Mouse (Mus musculus) heart, postnatal 0 days (tissue): ENCODE measurements around the gene Cbr3. TPM values are rescaled to one million over a fixed set of nuclear protein-coding genes. Genes with fewer than 3 reads are reported as not detected.

Source experiments
- ATAC-seq: fragments of 200-750 bp; cut with Nextera tagmentation; 2 replicates; pipeline ENCODE4 v1.8.0; 2017; ENCODE audit warnings: low read depth, moderate number of reproducible peaks, moderate library complexity; ENCODE audit not compliant: insufficient read depth
- DNase-seq: peaks from one replicate; pipeline ENCODE4 v3.0.0-alpha.2; 2016; ENCODE audit warnings: low spot score
- H3K27ac ChIP-seq: fragments of 300-500 bp; sonication (generic); 2 replicates; pipeline ENCODE4 v1.5.1; 2014; ENCODE audit warnings: low read depth, mild to moderate bottlenecking
- H3K27me3 ChIP-seq: fragments of 300-500 bp; sonication (generic); 2 replicates; pipeline ENCODE4 v1.6.1; 2014; ENCODE audit warnings: low read length, mixed read lengths; ENCODE audit not compliant: control insufficient read depth, insufficient read depth
- H3K36me3 ChIP-seq: fragments of 300-500 bp; sonication (generic); replicated peaks from 2 replicates; pipeline ENCODE4 v1.6.1; 2014; ENCODE audit warnings: low read length, mixed read lengths; ENCODE audit not compliant: control insufficient read depth, insufficient read depth
- H3K4me1 ChIP-seq: fragments of 300-500 bp; sonication (generic); 2 replicates; pipeline ENCODE4 v1.6.1; 2014; ENCODE audit warnings: antibody characterized with exemption; ENCODE audit not compliant: control insufficient read depth, insufficient read depth
- H3K4me2 ChIP-seq: fragments of 300-500 bp; sonication (generic); 2 replicates; pipeline ENCODE4 v1.6.1; 2014; ENCODE audit warnings: low read depth, mild to moderate bottlenecking, low read length, moderate library complexity
- H3K4me3 ChIP-seq: fragments of 300-500 bp; sonication (generic); 2 replicates; pipeline ENCODE4 v1.5.1; 2014; ENCODE audit warnings: low read depth, low read length
- H3K9ac ChIP-seq: fragments of 300-500 bp; sonication (generic); replicated peaks from 2 replicates; pipeline ENCODE4 v1.6.1; 2014; ENCODE audit warnings: low read depth, low read length, mixed read lengths
- H3K9me3 ChIP-seq: fragments of 300-500 bp; sonication (generic); replicated peaks from 2 replicates; pipeline ENCODE4 v1.6.1; 2016; ENCODE audit warnings: low read length; ENCODE audit not compliant: control insufficient read depth
- CTCF ChIP-seq: IDR thresholded peaks from 2 replicates; pipeline ENCODE4 v1.5.1; 2016; ENCODE audit warnings: antibody characterized with exemption, control low read depth, low read depth
- EP300 ChIP-seq: IDR thresholded peaks from 2 replicates; pipeline ENCODE4 v1.6.1; 2016; ENCODE audit warnings: antibody characterized with exemption, low read depth
- WGBS: fragments of 180-500 bp; shearing (Covaris S2); extraction: QIAGEN DNeasy Blood & Tissue Kit; methylation state at CpG from one replicate; pipeline ENCODE4 v1.1.7; 2014; 5-methylcytosine and 5-hydroxymethylcytosine counted together
- polyA plus RNA-seq: library from polyadenylated mRNA; unstranded; fragments of >200 nt; fragmentation: Nextera tagmentation; extraction: Ambion mirVana; gene quantifications from 2 replicates; pipeline ENCODE4 v1.2.1, GENCODE M21; 2015
- total RNA-seq: library from RNA; depleted of rRNA; stranded (reverse); fragments of >200 nt; gene quantifications from 2 replicates; pipeline ENCODE4 v1.2.3, GENCODE M21; 2014; ENCODE audit warnings: low replicate concordance; rRNA removed

Cbr3 gene
- total and polyA plus RNA-seq, 2 experiments from 2014 or later = 1.3 TPM; not detected in 1

DNA sequence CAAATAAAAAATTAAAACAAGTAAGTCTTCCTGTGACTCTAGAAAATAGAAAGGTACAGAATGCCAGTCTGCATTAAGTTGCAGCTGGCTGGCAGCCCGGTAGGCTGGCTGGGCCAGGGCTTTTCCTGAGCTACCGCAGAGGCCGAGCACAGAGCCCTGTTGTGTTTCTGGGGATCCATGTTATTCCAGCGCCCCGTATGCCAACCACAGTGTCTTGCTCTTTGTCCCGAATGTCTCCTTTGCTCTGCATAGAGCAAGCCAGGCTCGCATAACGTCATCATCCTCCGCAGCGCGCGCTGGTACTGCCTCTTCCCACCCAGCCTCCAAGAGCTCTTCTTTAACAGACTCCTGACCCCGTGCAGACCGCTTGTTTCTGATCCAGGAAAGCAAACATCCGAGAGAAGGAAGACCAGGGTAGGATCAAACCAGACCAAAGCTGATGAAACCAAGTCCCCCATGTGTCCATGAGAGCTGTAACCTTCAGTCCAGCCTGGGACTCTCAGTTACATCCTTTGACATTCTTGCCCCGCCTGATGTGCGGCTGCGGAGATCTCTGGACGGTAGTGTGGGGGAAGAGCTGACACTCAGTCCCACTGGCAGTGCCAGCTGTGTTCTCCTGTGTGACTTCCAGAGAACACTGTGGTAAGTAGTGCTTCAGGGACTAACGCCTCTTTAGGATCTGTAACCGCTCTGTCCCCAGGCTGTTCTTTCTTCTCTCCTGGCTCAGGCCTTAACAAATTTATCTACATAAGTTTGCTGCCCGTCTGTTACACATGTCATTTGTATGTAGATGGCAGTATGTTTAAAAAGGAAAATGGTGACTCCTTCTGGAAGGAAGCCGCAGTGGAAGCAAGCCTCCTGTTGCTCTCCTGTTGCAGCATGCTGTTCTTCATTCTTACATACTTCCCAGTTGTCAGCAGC is 47.0 kb downstream of the Cbr3 start:
- no peak for TF ChIP-seq EP300
- no peak for TF ChIP-seq CTCF
- peaks cover 4% of the 10 kb centered on the region; the same call in 1 of the 2 replicates for H3K36me3 ChIP-seq
- no peak overlapping the region for H3K4me2 ChIP-seq
- H3K4me1 ChIP-seq = peaks cover 4% of the 10 kb centered on the region; the same call in 1 of the 2 replicates
- H3K9me3 ChIP-seq = no peaks in the 10 kb centered on the region
- H3K4me3 ChIP-seq = no peak overlapping the region
- H3K27me3 ChIP-seq = no peaks in the 10 kb centered on the region
- WGBS = 81% methylated on average over 23 of the region's 23 CpGs
- DNase-seq (no peak), ATAC-seq (no peak)
- H3K27ac ChIP-seq = no peak overlapping the region
- H3K9ac ChIP-seq = no peak overlapping the region; the same call in 1 of the 2 replicates

- Histone ChIP-seq H3K9ac (no peak overlapping the region), H3K36me3 (peaks cover 8% of the 10 kb centered on the region; the same call in 1 of the 2 replicates), H3K4me3 (no peak overlapping the region), H3K4me1 (peaks cover 4% of the 10 kb centered on the region; the same call in 1 of the 2 replicates), H3K9me3 (no peaks in the 10 kb centered on the region), H3K27ac (no peak overlapping the region), H3K27me3 (no peaks in the 10 kb centered on the region), H3K4me2 (no peak overlapping the region)
- peak; percentile 27; the same call in 1 of the 2 replicates for ATAC-seq
- DNase-seq = no peak
- TF ChIP-seq CTCF = no peak
- no peak for TF ChIP-seq EP300
- 47% methylated on average over 8 of the region's 8 CpGs for WGBS
Observed at GRCm38 (mm10) chr16:93731310-93731709, 48.3 kb downstream of the Cbr3 start.

GRCm38 (mm10) chr16:93732875-93733569 is 50.0 kb downstream of the Cbr3 start:
- Histone ChIP-seq H3K4me3 (no peak overlapping the region), H3K9ac (no peak overlapping the region), H3K27me3 (no peaks in the 10 kb centered on the region), H3K4me2 (no peak overlapping the region), H3K27ac (no peak overlapping the region), H3K36me3 (peaks cover 8% of the 10 kb centered on the region; the same call in 1 of the 2 replicates), H3K4me1 (peaks cover 4% of the 10 kb centered on the region; the same call in 1 of the 2 replicates), H3K9me3 (no peaks in the 10 kb centered on the region)
- DNase-seq (no peak), ATAC-seq (no peak)
- WGBS = 81% methylated on average over 18 of the region's 18 CpGs
- TF ChIP-seq CTCF = no peak
- TF ChIP-seq EP300 = no peak

- Histone ChIP-seq H3K27me3 (no peaks in the 10 kb centered on the region), H3K9me3 (no peaks in the 10 kb centered on the region), H3K4me2 (no peak overlapping the region), H3K4me3 (no peak overlapping the region), H3K36me3 (peaks cover 13% of the 10 kb centered on the region; the same call in 1 of the 2 replicates), H3K4me1 (no peaks in the 10 kb centered on the region), H3K9ac (no peak overlapping the region), H3K27ac (no peak overlapping the region)
- TF ChIP-seq CTCF (no peak), EP300 (no peak)
- WGBS = 88% methylated on average over 11 of the region's 11 CpGs
- DNase-seq = no peak
- no peak for ATAC-seq
Observed at GRCm38 (mm10) chr16:93739251-93739650, 56.2 kb downstream of the Cbr3 start.

Other genes with a start within 250 kb of the Cbr3 start
- 3.2 and 5.3 TPM in 2 replicates for gene Setd4, start 79.2 kb upstream of the Cbr3 start, total RNA-seq
- gene Setd4, start 79.2 kb upstream of the Cbr3 start, polyA plus RNA-seq = 3.7 TPM in 2 replicates
- gene Cbr1, start 77.4 kb upstream of the Cbr3 start, total RNA-seq = 17.2 and 55.5 TPM in 2 replicates
- 54.5 and 56.1 TPM in 2 replicates for gene Cbr1, start 77.4 kb upstream of the Cbr3 start, polyA plus RNA-seq
- gene Gm5678, start 55.1 kb upstream of the Cbr3 start, total RNA-seq = not detected in 2 replicates
- not detected in 2 replicates for gene Gm5678, start 55.1 kb upstream of the Cbr3 start, polyA plus RNA-seq
- gene Dop1b, start 28.7 kb downstream of the Cbr3 start, total RNA-seq = 13.0 and 13.2 TPM in 2 replicates
- 6.0 and 7.2 TPM in 2 replicates for gene Dop1b, start 28.7 kb downstream of the Cbr3 start, polyA plus RNA-seq
- gene Morc3, start 148.9 kb downstream of the Cbr3 start, total RNA-seq = 35.5 and 38.8 TPM in 2 replicates
- gene Morc3, start 148.9 kb downstream of the Cbr3 start, polyA plus RNA-seq = 14.7 and 20.2 TPM in 2 replicates
- gene Chaf1b, start 200.7 kb downstream of the Cbr3 start, total RNA-seq = 13.6 and 15.1 TPM in 2 replicates
- 12.6 and 13.1 TPM in 2 replicates for gene Chaf1b, start 200.7 kb downstream of the Cbr3 start, polyA plus RNA-seq